Mouse (Mus musculus) layer of hippocampus, adult 8-10 months (tissue): ENCODE measurements around the gene Nmral1. TPM values are rescaled to one million over a fixed set of nuclear protein-coding genes. Genes with fewer than 3 reads are reported as not detected.

Experiments
- DNase-seq, 2 experiments: peaks; one replicate each; pipeline ENCODE4 v3.0.0; 2022; ENCODE audit warnings: low spot score in 2 of 2
- total RNA-seq, 4 experiments: library from RNA; stranded (reverse); gene quantifications; 2 replicates each; pipeline ENCODE4 v1.2.4; 2022

The Nmral1 gene
- total RNA-seq, 4 experiments from 2014 or later: 14.3 to 19.6 (median 16.7) TPM

DNA sequence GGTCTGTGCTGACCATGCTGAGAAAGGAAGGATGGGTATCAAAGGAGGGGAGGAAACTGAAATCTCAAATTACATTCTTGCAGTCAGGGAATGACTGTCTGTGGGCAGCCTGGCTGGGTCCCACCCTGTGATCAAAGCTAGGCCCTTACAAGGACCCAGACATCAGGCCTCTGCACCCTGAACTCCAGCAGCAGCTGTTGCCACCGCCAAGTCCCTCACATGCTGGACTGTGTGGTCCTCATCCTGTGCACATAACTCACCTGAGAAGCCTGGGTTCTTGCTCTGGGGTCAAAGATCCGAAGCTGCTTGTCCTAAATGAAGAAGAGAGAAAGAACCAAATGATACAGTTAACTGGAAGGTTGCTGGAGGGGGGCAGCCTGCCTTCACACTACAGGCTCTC is 57.6 kb downstream of the Nmral1 start:
- no peak for DNase-seq

Other genes with a start within 250 kb of the Nmral1 start
- gene Srl, start 177.5 kb downstream of the Nmral1 start, total RNA-seq: 10 to 100 TPM; 10.4 to 14.5 (median 11.2) TPM
- gene Tfap4, start 159.5 kb downstream of the Nmral1 start, total RNA-seq: 1 to 10 TPM; 5.8 to 7.4 (median 7.4) TPM
- 10 to 100 TPM; 10.9 to 18.4 (median 11.9) TPM for gene Glis2, start 124.6 kb downstream of the Nmral1 start, total RNA-seq
- gene Pam16, start 94.4 kb downstream of the Nmral1 start, total RNA-seq: 100 to 1,000 TPM in 1 of 4 experiments, 10 to 100 TPM in 3; 81.5 to 100 (median 89.5) TPM
- 10 to 100 TPM in 1 of 4 experiments, 1 to 10 TPM in 3; 4.8 to 10.2 (median 6.7) TPM for gene Vasn, start 79.4 kb downstream of the Nmral1 start, total RNA-seq
- gene Dnaja3, start 79.4 kb downstream of the Nmral1 start, total RNA-seq: 10 to 100 TPM; 59.6 to 68.7 (median 64.4) TPM
- 100 to 1,000 TPM in 1 of 4 experiments, 10 to 100 TPM in 3; 81.9 to 101 (median 90.3) TPM for gene Coro7, start 39.6 kb downstream of the Nmral1 start, total RNA-seq
- gene Hmox2, start 7.0 kb upstream of the Nmral1 start, total RNA-seq: 100 to 1,000 TPM in 1 of 4 experiments, 10 to 100 TPM in 3; 94.3 to 102 (median 99.2) TPM
- gene Cdip1, start 70.9 kb upstream of the Nmral1 start, total RNA-seq: 100 to 1,000 TPM; 214 to 244 (median 233) TPM
- not detected for gene 4930562C15Rik, start 116.1 kb upstream of the Nmral1 start, total RNA-seq
- 10 to 100 TPM; 76.3 to 89.8 (median 82.7) TPM for gene Ubald1, start 161.0 kb upstream of the Nmral1 start, total RNA-seq
- 100 to 1,000 TPM; 204 to 222 (median 214) TPM for gene Mgrn1, start 166.9 kb upstream of the Nmral1 start, total RNA-seq
- gene Nudt16l1, start 219.4 kb upstream of the Nmral1 start, total RNA-seq: 10 to 100 TPM; 75.3 to 81.3 (median 78.2) TPM
- gene Anks3, start 244.8 kb upstream of the Nmral1 start, total RNA-seq: 10 to 100 TPM; 67.3 to 90.8 (median 81.5) TPM